Mouse (Mus musculus) small intestine, adult 2 months (tissue): ENCODE measurements around the gene Cdk2ap1.
"Not testable (repeated sequence)": the region's sequence is repeated elsewhere in the genome, so short reads cannot be mapped to it uniquely, and the experiment has no call there.

ENCODE experiments used
- CTCF ChIP-seq: fragments of 200-500 bp; IDR thresholded peaks from 2 replicates; pipeline ENCODE4 v1.5.1; 2012; ENCODE audit warnings: low read depth, mild to moderate bottlenecking, control low read depth, inconsistent platforms, low read length, moderate library complexity, mixed read lengths; ENCODE audit not compliant: insufficient replicate concordance, insufficient read length; ENCODE audit errors: extremely low read depth
- POLR2A ChIP-seq: fragments of 200-500 bp; IDR thresholded peaks from 2 replicates; pipeline ENCODE4 v1.6.1; 2012; ENCODE audit warnings: low read depth, mild to moderate bottlenecking, control low read depth, inconsistent platforms, low read length, moderate library complexity

- TF ChIP-seq CTCF, POLR2A: not testable (repeated sequence)
These were observed at the start of gene Cdk2ap1 for GRCm38 (mm10) chr5:124362982-124363381.
